Mouse (Mus musculus): ENCODE measurements around the gene Syvn1.
"Not testable (repeated sequence)": the region's sequence is repeated elsewhere in the genome, so short reads cannot be mapped to it uniquely, and the experiment has no call there.

Gene Syvn1

DNA sequence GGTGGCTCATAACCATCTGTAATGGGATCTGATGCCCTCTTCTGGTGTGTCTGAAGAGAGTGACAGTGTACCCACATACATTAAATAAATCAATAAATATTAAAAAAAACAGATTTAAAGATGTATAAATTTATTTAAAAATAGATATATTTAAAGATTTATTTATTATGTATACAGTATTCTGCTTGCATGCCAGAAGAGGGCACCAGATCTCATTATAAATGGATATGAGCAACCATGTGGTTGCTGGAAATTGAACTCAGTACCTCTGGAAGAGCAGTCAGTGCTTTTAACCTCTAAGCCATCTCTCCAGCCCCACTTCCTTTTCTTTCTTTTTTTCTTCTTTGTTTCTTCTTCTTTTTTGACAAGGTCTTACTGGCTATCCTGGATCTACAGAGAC is 6.4 kb upstream of the Syvn1 start:
- DNase-seq (ENCODE audit: low read depth, low spot score), result no peak

DNA sequence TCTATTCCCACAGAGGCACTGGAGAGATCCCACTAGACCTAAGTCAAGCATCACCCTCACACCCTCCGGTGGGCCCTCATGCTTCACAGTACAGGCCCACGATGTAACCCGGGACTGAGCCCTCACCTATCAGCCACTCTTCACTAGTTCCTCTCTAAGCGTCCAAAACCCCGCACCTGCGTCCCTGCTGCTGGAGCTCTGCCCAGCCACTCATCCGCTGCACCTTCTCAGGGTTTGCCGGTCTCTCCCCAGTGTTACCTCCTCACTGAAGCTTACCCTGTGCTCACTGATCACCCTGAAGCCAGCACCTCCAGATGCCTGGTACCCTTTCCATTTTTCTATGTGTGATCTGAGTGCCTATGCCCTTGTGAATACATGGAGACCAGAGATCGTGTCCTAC is 4.1 kb upstream of the Syvn1 start:
- no peak for DNase-seq (ENCODE audit: low read depth, low spot score)

DNA sequence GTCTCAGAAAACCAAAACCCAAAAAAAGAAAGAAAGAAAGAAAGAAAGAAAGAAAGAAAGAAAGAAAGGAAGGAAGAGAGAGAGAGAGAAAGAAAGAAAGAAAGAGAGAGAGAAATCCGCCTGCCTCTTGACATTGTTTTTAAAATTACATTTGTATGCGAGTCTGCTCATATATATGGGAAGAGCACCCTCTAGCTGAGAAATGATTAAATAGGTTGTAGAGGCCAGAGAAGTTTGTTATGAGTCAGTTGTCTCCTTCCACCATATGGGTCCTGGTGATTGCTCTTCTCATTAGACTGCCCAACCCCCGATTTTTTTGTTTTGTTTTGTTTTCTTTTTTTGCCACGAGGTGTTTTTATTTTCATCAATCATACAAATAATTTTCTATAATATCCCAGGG is 2.3 kb upstream of the Syvn1 start:
- DNase-seq (ENCODE audit: low read depth, low spot score), result not testable (repeated sequence)

DNA sequence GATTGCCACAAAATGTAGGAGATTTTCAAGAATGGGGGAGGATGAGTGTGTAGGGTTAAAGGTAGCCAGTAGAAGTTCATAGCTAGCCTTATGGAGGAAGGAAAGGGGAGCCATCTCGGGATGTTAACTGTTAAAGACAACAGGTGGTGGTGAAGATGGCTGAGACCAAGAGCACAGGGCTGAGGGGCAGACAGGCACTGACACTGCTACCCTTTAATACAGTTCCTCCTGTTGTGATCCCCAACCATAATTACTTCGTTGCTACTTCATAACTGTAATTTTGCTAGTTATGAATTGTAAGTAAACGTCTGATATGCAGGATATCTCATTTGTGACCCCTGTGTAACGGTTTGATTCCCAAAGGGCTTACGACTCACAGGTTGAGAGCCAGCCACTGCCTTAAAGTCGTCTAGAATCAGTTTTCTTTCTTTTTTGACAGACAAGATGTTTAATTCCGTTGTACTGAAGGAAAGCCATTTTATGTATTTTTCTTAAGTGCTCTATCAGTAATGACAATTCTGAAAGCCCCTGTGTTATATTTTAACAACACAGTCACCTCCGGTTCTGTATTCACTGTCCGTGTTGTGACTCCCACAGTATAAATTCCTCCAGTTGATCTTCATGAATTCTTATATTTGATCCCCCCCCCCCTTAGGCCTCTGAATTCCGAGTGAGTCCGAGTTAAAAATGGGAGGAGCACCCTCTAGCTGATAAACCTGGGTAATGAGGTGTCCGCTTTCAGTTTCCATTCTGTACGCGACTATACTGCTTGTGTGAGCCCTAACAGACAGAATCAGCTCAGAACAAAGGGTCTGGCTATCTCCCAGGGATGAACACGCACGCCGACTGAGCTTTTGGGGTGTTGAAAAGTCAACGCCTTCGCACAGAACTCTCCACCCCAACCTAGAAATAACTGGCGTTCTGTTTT is 746 bp upstream of the Syvn1 start:
- DNase-seq (ENCODE audit: low read depth, low spot score), result no peak

DNA sequence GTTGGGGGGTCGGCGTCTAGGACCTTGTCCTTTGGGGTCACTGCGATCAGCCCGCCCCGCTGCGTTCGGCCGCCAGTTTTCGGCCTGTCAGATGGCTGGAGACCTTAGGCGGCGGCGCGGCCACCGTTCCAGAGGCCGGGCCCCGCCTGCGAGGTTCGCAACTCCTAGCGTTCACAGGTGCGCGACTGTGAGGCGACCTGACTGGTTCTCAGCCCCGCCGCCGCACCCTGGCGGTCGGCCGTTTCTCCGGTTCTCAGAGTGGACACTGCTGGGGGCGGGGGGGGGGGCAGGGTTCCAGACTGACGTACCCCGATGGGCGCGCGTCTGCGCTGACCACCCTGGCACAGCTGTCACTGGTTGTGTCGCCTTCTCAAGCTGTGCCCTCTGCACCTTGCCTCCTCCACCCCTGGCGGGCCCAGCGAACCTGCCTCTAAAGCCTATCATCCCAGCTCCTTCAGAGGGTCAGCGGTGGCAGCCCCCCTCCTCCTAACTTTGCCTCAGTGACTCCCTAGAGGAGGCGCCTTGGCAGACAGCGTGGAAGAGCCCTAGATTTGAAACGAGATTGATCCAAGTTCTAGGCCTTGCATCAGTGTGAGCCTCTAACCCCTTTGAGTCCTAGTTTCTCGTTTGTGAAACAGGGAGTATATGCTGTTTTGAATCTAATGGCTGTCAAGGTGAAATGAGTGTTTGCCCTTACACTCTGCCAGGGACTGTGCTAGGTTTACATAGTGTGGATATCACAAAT is 950 bp downstream of the Syvn1 start:
- no peak for DNase-seq (ENCODE audit: low read depth, low spot score)

DNA sequence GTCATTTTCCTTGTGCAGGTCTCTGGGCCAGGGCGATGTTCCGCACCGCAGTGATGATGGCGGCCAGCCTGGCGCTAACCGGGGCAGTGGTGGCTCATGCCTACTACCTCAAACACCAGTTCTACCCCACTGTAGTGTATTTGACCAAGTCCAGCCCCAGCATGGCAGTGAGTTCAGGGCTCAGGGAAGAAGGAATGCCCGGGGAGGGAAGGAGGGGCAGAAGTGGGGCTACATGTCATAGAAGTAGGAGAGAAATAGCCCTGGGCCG is 1.5 kb downstream of the Syvn1 start:
- DNase-seq (ENCODE audit: low read depth, low spot score), result no peak

DNA sequence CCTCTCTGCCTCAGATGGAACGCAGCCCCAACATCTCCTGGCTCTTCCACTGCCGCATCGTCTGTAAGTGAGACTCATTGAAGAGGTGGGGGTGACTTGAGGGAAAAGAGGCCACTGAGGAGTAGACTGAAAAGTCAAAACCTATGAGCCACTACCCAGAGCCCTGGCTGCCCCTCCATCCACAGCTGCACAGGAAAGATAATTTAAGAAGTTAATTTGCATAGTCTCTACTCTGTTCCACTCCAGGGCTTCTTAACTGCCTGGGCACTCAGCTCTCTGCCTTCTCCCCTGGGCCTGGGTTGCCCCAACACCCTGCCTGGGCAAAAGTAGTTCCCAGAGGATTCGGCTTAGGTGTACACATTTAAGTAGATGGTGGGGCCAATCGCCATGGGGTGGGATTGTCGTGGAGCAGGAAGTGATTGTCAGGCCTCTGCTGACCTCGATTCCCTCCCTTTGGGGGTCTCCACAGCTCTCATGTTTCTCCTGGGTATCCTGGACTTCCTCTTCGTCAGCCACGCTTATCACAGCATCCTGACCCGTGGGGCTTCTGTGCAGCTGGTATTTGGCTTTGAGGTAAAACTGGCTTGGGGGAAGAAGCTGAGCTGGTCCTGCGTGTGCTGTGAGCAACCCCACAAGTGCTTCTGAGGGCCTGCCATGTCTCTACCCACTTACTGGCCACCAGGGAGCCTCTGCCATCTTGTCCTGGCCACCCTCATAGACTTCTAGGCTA is 2.5 kb downstream of the Syvn1 start:
- DNase-seq (ENCODE audit: low read depth, low spot score), result no peak

DNA sequence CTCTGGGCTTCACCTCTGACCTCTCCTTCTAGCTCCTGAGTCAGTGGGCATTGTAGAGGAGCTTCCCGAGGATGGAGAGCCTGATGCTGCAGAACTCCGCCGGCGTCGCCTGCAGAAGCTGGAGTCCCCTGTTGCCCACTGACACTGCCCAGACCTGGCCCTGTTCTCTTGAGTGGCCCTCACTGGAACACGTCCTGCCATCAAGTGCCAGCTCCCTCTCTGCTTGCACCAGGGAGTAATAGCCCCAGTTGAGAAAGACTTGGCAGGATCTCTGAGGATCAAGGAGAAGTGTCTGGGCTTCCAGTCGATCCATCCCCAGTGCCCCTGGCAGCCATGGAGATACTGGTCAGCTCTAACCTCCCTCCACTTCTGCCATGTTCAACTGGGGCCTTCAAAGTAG is 6.1 kb downstream of the Syvn1 start:
- DNase-seq (ENCODE audit: low read depth, low spot score), result no peak

DNA sequence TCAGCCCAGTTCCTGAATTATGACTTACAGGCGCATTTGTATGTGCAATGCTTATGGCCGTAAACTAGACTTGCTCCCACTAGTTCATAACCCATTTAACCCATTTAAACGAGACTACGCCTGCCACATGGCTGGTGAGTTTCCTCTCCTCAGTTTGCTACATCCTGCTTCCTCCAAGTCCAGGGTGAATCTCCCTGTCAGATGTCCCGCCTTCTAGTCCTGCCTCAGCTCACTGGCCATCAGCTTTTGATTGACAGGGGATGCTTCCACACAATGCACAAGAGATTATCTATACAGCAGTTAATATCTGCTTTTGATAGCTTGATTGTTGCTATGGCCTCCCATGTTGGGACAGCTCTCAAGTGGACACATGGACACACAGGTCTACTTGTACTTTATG is 7.9 kb downstream of the Syvn1 start:
- no peak for DNase-seq (ENCODE audit: low read depth, low spot score)

DNA sequence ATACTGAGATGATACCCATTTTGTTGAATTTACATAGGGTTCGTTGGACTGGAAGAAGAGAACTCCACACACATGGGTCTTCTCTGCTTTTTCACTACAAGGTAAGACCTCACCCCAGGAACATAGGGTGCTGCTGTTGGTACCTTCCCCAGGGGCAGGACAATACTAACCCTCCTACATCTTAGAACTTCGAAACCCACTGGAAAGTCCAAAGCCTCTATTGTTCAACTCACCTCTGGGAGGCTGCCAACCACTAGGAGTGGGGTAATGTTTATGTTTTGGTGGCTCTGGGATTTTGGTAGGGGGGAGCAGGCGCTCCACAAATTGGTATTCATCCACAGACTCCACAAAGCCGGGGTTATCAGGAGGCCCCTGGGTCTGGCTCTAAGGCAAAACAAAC is 10.3 kb downstream of the Syvn1 start:
- DNase-seq (ENCODE audit: low read depth, low spot score), result no peak

DNA sequence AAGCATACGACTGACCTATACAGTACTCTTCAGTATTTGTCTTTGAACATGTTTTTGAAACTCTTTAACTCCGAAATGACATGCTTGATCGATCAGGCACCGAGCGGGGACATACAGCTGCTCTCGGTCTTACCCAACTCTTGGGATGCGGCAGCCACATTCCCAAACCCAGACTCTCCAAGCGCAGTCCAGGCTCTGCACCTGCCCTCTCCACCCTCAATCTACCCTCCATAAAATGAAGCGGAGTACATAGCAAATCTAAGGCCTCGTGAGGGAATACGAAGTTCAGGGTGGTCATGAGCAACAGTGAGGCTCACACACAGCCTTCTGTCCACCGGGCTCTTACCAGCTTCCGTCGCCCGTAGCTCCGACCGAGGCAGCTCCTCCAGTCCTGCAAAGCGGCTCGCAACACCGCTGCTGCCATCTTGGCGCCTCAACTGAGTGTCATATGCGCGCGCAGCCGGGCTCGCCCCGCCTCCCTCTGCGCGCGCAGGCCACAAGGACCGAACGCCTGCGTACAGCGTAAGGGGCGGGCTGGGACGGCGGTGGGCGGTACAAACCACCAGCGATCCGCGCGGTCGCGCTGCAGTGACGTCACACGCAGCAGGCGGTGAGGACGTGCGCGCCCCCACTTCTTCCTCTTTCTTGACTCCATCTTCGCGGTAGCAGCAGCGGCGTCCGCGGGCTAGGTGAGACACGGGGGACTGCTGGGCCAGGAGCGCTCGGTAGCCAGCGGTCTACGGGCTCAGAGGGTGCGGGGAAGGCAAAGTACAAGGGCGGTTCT is 11.1 kb downstream of the Syvn1 start, which contains the start of the genes Mrpl49 and Fau:
TSS of gene Mrpl49 (minus strand) at position 473 of the 784 bp plus-strand sequence.
TSS of gene Fau (plus strand) at position 532 of the 784 bp plus-strand sequence.
- peak; percentile 99 for DNase-seq (ENCODE audit: low read depth, low spot score)

DNA sequence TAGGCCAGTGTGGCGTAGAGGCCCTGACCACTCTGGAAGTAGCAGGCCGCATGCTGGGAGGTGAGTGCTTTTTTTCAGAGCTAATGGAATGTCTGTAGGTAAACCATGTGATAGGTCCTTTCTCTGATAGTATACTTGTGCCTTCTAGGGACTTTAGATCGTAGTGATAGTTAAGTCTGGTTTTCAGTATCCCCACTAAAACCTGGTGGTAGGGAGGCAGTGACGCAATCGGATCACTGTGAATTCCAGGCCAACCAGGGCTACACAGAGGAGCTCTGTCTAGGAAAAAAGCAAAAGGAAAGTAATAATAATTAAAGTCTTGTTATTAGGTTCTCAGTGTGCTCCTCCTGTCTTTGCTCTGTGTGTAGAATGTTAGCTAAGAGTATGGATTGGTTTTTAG is 12.1 kb downstream of the Syvn1 start:
- DNase-seq (ENCODE audit: low read depth, low spot score), result no peak

DNA sequence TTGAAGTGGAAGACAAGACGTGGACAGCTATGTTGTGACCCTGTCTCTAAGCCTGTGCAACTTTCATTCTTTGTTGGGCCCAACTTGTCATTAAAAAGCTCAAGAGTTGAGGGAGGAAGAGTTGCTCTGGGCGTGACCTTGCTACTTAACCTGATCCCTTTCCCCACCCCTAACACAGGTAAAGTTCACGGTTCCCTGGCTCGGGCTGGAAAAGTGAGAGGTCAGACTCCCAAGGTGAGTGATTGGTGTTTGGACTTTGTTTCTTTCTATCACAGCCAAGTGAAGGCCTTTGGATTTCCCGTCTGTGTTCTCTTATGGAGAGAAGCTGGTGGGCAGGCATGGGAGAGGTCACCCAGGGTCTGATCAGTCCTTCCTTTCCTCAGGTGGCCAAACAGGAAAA is 12.6 kb downstream of the Syvn1 start:
- DNase-seq (ENCODE audit: low read depth, low spot score), result no peak

DNA sequence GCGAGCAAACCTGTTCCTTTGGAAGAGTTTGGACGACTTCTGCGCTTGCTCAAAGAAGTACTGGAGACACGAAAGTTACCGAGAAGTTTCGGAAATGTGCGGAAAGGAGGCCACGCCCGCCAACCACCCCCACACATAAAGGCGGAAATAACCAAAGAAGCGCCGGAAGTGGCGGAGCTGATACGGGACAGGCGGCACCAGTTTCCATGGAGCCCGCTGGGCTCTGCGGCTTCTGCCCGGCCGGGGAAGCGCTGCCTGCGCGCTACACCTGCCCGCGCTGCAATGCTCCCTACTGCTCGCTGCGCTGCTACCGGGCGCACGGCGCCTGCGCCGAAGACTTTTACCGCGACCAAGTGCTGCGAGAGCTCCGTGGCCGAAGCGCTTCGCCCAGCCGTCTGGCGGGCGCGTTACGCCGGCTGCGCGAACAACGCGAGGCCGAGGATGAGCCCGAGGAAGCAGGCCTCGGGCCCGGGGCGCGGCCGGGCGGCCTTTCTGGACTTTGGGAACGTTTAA is 14.7 kb downstream of the Syvn1 start, which contains the start of gene Znhit2:
TSS of gene Znhit2 (plus strand) at position 172 of the 513 bp plus-strand sequence.
- peak; percentile 94 for DNase-seq (ENCODE audit: low read depth, low spot score)

DNA sequence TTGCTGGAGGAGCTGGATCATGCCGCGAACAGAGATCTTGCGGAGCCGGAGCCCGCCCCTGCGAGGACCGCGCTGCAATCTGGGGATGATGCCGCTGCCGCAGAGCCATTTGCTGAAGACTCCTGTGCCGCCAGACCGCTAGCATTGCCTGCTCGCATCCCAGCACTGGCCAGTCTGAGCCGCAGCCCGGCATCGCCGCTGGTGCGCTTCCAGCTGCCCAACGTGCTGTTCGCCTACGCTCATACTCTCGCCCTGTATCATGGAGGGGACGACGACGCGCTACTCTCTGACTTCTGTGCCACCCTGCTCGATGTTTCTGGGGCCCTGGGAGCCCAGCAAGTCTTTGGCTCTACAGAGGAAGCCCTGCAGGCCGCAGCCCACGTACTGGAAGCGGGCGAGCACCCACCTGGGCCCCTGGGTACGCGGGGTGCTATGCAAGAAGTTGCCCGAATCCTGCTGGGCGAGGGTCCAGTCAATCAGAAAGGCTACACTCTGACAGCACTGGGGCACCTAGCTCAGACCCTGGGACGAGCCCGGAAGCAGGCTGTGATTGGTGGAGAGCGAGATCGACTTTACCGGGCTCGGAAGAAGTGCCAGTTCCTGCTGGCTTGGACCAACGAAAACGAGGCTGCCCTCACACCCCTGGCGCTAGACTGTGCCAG is 15.4 kb downstream of the Syvn1 start:
- peak; percentile 54 for DNase-seq (ENCODE audit: low read depth, low spot score)

DNA sequence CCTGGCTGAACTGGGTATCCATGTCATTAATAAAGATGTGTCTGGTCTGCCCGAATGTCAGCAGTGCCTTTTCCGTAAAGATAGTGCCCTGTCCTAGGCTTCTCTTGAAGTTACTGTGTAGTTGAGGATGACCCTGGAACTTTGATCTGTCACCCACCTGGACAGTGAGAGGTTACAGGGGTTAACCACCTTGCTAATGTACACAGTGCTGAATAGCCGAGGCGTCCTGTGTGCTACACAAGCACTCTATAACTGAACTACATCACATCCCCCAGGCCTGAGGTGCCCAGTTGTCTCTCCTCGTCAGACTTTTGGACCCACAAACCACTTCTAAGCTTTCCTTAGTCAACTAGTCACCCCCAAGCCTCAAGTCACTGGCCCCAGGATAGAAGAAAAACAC is 16.0 kb downstream of the Syvn1 start:
- DNase-seq (ENCODE audit: low read depth, low spot score), result no peak

DNA sequence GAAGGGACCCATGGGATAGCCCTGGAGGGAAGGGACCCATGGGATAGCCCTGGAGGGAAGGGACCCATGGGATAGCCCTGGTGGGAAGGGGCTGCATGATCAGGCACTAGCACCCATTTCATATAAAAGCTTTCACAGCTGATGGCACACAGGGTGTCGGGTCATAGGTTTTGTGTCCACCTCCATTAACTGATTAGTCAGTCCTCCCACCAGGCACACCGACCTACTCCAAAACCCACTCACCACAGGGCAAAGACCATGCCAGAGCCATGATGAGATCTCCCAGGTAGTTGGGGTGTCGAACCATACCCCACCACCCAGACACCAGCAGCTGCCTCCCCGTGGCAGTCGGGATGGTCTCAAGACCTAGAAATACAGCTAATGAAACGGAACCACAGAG is 16.7 kb downstream of the Syvn1 start:
- DNase-seq (ENCODE audit: low read depth, low spot score), result no peak

DNA sequence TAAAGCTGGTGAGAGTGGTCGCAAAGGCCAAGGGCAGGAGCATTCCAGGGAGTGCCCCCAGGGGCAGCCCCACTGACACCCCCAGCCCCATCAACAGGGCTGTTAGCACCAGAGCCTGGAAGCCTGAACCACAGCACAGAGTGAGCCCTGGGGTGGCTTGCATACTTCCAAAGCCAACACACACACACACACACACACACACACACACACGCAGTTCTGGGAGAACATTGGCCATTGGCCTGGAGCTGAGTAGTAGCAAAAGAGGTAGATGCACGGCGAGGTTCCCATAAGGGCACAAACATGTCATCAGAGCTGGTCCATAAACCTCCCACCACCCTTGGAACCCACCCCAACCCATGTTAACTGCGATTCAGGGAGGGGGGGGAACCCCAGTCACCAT is 20.2 kb downstream of the Syvn1 start:
- DNase-seq (ENCODE audit: low read depth, low spot score), result no peak

DNA sequence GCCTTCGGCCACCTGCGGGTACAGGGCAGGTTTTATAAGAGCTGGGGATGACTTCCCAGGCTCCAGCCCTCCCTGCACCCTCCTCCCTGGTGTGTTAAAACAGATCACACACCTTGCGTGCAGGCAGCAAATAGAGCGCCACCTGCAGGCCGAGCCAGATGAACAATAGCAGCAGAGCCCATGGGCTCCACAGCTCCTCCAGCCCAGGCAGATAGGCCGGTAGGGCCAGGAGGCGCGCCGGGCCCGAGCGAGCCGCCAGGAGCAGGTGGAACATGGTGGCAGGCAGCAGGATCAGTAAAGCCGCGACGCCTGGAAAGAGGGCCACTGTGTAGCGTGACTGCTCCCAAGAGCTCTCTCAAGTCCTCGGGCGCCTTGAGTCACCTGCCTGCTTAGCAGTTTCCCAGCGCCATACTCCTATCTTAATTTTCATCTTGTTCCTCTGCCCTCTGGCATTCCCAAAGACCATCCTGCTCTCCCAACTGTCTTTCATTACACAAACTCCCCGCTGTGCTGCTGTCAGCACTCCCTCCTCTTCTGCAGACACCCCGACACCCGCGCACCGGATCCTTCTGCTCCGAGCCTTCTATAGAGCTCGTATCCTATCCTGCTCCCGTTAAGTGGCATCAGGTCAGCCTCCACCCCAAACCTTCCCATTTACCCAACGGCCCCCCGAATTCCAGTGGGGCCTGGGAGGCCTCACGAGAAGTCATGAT is 20.8 kb downstream of the Syvn1 start:
- peak; percentile 89 for DNase-seq (ENCODE audit: low read depth, low spot score)

Data from mesoderm, embryonic 11.5 days (tissue).